Mouse (Mus musculus): ENCODE measurements around the gene Lrrc17. TPM values are rescaled to one million over a fixed set of nuclear protein-coding genes. Genes with fewer than 3 reads are reported as not detected.

The Lrrc17 gene
- polyA plus RNA-seq (2015; fragmentation: Nextera tagmentation; extraction: Ambion mirVana): 3.9 TPM in 2 replicates

DNA sequence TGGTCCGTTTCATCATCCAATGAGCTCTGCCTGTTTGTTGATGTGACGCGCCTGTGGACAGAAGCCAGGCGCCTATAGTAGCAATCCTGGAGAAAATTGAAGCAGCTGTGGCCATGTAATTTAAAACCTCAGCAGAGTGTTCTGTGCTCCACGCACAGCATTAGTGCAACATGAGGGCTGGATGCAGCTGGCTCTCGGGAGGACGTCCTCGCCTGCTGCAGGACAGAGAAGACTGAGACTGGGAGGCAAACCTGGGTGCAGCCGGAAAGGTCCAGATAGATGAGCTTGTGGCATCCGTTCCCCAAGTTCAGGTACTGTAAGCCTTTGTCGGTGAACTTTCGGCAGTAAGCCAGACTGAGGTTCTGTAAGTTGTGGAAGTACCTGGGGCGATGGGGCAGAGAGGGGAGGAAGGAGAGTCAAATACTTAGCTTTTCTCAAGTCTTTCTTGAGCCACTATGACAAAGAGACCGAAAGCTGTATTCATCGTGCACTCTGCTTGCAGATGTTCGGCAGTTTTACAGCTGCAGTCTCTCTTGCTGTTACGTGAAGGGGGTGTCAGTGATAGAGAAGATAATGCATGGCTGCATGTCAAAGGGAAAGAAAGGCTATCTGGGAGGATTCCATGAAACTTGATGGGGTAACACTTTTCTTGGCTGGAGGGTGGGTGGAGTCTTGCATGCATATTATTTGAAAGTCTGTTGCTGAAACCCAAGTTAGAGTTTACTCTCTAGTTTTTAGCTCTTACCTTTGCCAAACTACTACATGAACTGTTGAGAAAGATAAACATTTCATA lies at the start of gene Lrrc17:
TSS of gene Lrrc17 (plus strand) at position 151 of the 793 bp plus-strand sequence.
- no peaks in the 10 kb centered on the region for H3K9me3 ChIP-seq (replicated peaks)
- no peak within 1 kb of the TSS for H3K27ac ChIP-seq
- no peak within 1 kb of the TSS for H3K4me2 ChIP-seq
- ATAC-seq: peak; percentile 45
- H3K27me3 ChIP-seq: no peaks in the 10 kb centered on the region
- H3K4me3 ChIP-seq: no peak within 1 kb of the TSS
- WGBS: 67% methylated on average over 17 of the region's 17 CpGs
- H3K4me1 ChIP-seq: peaks cover 5% of the 10 kb centered on the region; the same call in 1 of the 2 replicates
- H3K36me3 ChIP-seq (ENCODE audit: poor library complexity, severe bottlenecking): no peaks in the 10 kb centered on the region
- no peak within 1 kb of the TSS for H3K9ac ChIP-seq

DNA sequence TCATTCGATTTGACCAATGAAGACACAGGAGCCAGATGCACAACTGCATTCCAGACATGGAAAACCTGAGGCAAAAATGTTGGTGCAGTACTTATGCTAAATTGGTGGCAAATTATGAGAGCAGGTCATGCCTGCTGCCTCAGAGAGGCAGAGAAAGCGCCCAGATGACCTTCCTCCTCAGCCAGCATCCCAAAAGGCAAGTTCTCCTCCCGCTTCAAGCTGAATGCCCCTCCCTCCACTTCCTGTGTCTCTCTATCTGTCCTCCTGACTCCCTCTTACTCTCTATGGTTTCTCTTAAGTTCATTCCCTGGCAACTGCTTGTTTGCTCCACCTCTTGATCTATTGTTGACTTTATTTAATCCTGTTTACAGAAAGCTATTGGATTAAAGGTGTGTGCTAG lies 48.6 kb upstream of the Lrrc17 start:
- Histone ChIP-seq H3K4me1 (no peaks in the 10 kb centered on the region), H3K4me3 (no peak overlapping the region), H3K27me3 (no peaks in the 10 kb centered on the region), H3K27ac (no peak overlapping the region), H3K36me3 (ENCODE audit: poor library complexity, severe bottlenecking) (no peaks in the 10 kb centered on the region), H3K9me3 (replicated peaks) (no peaks in the 10 kb centered on the region), H3K9ac (no peak overlapping the region), H3K4me2 (no peak overlapping the region)
- ATAC-seq: no peak
- 70% methylated on average over 3 of the region's 3 CpGs for WGBS

DNA sequence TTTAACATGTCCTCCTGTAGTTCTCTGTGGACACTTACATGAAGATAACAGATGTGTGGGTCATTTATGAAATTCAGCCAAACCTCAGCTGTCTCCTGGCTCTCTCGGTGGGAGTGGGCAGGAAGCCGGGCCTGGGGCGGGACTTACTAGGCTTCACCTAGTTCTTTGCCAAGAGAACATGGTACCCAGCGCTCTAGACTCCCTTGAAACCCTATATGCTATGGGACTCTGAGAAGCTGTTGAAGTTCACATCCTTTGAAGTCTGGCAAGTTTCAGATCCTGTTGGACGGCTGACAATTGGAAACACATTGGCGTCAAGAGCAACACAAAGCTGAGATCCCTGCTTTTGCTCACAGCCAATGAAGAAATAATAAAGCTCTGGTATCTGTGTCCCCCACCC lies 47.0 kb upstream of the Lrrc17 start:
- Histone ChIP-seq H3K36me3 (ENCODE audit: poor library complexity, severe bottlenecking) (no peaks in the 10 kb centered on the region), H3K27ac (no peak overlapping the region), H3K4me1 (no peaks in the 10 kb centered on the region), H3K9ac (no peak overlapping the region), H3K9me3 (replicated peaks) (no peaks in the 10 kb centered on the region), H3K4me3 (no peak overlapping the region), H3K4me2 (no peak overlapping the region), H3K27me3 (no peaks in the 10 kb centered on the region)
- ATAC-seq: no peak
- WGBS: 84% methylated on average over 6 of the region's 6 CpGs

DNA sequence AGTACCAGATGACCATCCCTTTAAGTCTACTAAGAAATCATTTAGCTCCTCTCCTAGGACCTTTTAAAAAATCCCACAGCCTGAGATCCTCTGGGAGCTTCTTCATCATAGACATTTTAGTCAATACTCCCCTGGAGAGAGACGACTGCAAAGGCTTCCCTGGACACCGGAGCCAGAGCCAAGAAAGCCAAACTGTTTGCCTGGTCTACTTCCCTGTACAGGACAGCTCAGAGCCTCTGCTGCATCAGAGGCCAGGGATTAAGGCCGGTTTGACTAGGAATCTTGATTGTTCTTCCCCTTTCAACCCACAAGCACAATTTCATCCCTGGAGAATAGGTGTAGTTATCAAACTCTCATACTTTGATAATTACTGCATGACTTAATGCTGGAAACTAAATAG lies 46.5 kb upstream of the Lrrc17 start:
- H3K27ac ChIP-seq: no peak overlapping the region
- H3K4me2 ChIP-seq: no peak overlapping the region
- H3K9me3 ChIP-seq (replicated peaks): no peaks in the 10 kb centered on the region
- no peak overlapping the region for H3K9ac ChIP-seq
- no peak overlapping the region for H3K4me3 ChIP-seq
- 70% methylated on average over 3 of the region's 3 CpGs for WGBS
- ATAC-seq: no peak
- H3K4me1 ChIP-seq: no peaks in the 10 kb centered on the region
- H3K36me3 ChIP-seq (ENCODE audit: poor library complexity, severe bottlenecking): no peaks in the 10 kb centered on the region
- H3K27me3 ChIP-seq: no peaks in the 10 kb centered on the region

DNA sequence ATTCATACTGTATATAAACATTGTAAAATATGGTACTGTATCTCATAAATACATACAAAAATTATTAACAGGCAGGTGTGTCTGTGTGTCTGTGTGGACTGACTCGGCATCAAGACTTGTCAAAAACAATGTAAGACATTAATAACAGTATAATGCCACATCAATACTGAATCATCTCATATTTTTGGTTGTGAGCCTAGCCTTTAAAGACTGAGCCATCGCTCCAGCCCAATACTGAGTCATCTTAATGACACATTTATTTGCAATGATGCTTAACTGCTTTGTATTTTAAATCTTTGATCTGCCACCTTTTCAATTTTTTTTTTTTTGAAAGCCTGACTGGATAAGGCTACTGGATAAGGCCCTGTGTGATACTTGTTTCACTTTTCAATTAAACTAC lies 44.9 kb upstream of the Lrrc17 start:
- Histone ChIP-seq H3K27ac (no peak overlapping the region), H3K27me3 (no peaks in the 10 kb centered on the region), H3K4me2 (no peak overlapping the region), H3K36me3 (ENCODE audit: poor library complexity, severe bottlenecking) (no peaks in the 10 kb centered on the region), H3K4me1 (no peaks in the 10 kb centered on the region), H3K9ac (no peak overlapping the region), H3K9me3 (replicated peaks) (no peaks in the 10 kb centered on the region), H3K4me3 (no peak overlapping the region)
- 93% methylated on average over 2 of the region's 2 CpGs for WGBS
- no peak for ATAC-seq

DNA sequence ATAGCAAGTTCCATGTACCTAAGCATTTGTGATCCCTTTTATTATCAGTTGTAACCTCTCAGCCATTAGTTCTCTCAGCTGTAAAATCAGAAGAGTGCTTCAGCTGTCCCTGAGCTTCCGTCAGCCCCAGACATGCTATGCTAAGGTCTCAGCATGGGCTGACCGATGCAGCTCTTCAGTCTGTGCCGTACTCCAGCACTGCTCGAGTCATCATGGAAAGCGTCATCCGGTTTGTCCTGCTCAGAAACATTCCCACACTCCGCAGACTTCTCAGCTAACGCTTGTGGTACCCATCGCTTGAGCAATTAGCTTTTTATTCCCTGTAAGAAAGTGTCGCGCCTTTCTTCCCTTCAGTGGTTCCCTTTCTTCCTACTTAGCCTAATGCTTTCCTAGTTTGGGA lies 44.4 kb upstream of the Lrrc17 start:
- no peak for ATAC-seq
- Histone ChIP-seq H3K4me2 (no peak overlapping the region), H3K9me3 (replicated peaks) (no peaks in the 10 kb centered on the region), H3K36me3 (ENCODE audit: poor library complexity, severe bottlenecking) (no peaks in the 10 kb centered on the region), H3K4me1 (no peaks in the 10 kb centered on the region), H3K9ac (no peak overlapping the region), H3K27me3 (no peaks in the 10 kb centered on the region), H3K27ac (no peak overlapping the region), H3K4me3 (no peak overlapping the region)
- WGBS: 78% methylated on average over 11 of the region's 11 CpGs

DNA sequence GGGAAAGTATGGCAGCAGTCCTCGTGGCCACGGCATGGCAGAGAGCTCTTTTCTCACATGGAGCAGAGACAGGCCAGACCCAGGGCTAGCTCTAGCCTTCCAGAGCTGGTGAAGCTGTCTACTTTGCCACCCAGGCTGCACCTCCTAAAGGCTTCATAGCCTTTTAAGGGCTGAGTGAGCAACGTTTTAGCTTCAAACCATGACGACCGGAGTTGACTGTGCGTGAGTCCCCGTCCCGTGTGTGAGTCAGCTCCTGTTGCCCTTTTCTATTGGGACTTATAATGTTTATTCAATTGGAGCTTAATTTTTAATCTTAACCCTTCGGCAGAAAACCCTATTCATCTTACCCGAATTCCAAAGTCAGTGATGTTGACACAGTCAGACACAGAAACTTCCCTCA lies 43.2 kb upstream of the Lrrc17 start:
- WGBS: 80% methylated on average over 10 of the region's 10 CpGs
- Histone ChIP-seq H3K9me3 (replicated peaks) (no peaks in the 10 kb centered on the region), H3K4me3 (no peak overlapping the region), H3K27ac (no peak overlapping the region), H3K36me3 (ENCODE audit: poor library complexity, severe bottlenecking) (no peaks in the 10 kb centered on the region), H3K4me2 (no peak overlapping the region), H3K9ac (no peak overlapping the region), H3K27me3 (no peaks in the 10 kb centered on the region), H3K4me1 (no peaks in the 10 kb centered on the region)
- no peak for ATAC-seq

DNA sequence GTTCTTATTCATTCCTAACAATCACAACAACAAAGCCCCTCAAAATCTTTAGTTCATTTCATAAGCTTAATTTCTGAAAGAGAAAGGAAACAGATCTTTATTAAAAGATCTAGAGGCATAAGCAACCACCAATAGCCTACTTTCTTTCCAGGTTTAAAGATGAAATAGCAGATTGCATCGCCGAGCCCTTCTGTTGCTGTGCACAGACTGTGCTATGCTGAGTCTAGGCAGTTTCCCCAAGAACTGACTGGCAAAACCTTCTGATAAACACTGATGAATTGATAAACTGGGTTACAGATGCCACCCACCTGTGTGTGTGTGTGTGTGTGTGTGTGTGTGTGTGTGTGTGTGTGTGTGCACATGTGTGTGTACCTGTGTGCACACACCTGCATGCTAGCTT lies 42.4 kb upstream of the Lrrc17 start:
- H3K4me2 ChIP-seq: no peak overlapping the region
- H3K9ac ChIP-seq: no peak overlapping the region
- no peaks in the 10 kb centered on the region for H3K9me3 ChIP-seq (replicated peaks)
- H3K4me3 ChIP-seq: no peak overlapping the region
- no peaks in the 10 kb centered on the region for H3K27me3 ChIP-seq
- ATAC-seq: no peak; the same call in 1 of the 2 replicates
- H3K36me3 ChIP-seq (ENCODE audit: poor library complexity, severe bottlenecking): no peaks in the 10 kb centered on the region
- H3K27ac ChIP-seq: no peak overlapping the region
- 91% methylated on average over 2 of the region's 2 CpGs for WGBS
- H3K4me1 ChIP-seq: no peaks in the 10 kb centered on the region

DNA sequence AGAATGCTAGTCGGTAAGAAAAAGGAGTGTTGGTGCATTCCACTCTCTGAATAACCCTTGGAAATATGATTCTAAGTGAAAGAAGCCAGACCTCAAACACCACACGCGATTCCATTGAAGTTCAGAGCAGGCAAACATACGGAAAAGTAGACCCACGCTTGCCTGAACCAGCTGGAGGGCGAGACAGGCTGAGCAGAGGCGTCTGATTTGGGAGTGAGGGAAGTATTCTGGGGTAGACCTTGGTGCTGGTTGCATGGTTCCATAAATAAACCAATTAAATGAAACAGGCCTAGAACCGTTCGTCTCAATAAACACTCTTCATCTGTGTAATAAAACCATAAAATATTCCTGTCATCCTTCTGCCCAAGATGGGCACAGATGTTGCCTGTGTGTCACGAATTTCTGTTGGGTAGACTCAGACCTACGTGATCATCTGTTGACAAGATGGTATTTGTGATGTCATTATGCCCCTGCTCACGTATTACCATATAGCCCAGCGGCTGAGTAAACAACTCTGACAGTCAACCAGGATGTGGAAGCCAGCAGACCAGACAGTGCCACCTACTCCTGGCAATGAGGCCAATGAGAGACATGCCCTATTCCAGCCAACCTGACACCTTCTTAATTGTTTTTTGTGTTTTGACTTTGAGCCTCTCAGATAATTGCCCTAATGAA lies 40.3 kb upstream of the Lrrc17 start:
- Histone ChIP-seq H3K27me3 (no peaks in the 10 kb centered on the region), H3K27ac (no peak overlapping the region), H3K9me3 (replicated peaks) (no peaks in the 10 kb centered on the region), H3K4me1 (no peaks in the 10 kb centered on the region), H3K4me3 (no peak overlapping the region), H3K36me3 (ENCODE audit: poor library complexity, severe bottlenecking) (no peaks in the 10 kb centered on the region), H3K4me2 (no peak overlapping the region), H3K9ac (no peak overlapping the region)
- no peak for ATAC-seq
- WGBS: 89% methylated on average over 13 of the region's 13 CpGs

DNA sequence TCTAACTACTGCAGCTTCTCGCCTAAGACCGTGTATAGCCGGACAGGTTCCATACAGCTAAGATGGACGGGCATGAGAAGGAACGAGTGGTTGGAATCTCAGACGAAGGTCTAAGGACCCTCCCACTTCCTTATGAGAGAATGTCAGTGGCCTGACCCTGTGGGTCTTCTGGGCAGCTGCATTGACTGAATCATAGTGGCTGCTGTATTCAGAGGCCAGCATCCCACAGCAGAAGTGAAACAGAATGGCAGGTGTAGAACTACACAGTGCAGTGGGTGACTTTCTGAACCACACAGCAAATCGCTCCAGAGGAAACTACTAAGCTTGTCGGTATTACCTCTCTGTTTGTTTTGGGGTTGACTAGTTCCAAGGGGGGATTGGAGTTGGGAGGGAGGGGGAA lies 38.2 kb upstream of the Lrrc17 start:
- 93% methylated on average over 8 of the region's 8 CpGs for WGBS
- Histone ChIP-seq H3K36me3 (ENCODE audit: poor library complexity, severe bottlenecking) (no peaks in the 10 kb centered on the region), H3K27me3 (no peaks in the 10 kb centered on the region), H3K9me3 (replicated peaks) (no peaks in the 10 kb centered on the region), H3K4me2 (no peak overlapping the region), H3K4me3 (no peak overlapping the region), H3K27ac (no peak overlapping the region), H3K9ac (no peak overlapping the region), H3K4me1 (no peaks in the 10 kb centered on the region)
- no peak for ATAC-seq

DNA sequence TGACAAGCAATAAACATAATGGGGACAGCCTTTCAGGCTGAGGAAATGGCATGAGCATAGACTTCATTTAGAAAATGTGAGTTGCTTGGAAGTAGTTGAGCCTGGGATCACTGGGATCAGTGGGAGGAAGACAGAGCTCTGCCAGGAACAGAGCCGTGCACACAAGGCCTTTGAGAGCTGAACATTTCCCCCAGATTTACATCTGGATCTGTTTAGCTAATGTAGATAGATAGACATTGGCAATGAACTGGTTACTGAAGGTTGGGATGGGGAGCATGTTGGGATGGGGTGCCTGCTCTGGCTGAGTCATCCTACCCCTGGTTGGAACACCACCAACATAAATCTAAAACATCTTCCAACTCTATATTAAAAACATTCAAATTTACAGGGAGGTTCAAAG lies 36.5 kb upstream of the Lrrc17 start:
- Histone ChIP-seq H3K36me3 (ENCODE audit: poor library complexity, severe bottlenecking) (no peaks in the 10 kb centered on the region), H3K4me3 (no peak overlapping the region), H3K9me3 (replicated peaks) (no peaks in the 10 kb centered on the region), H3K9ac (no peak overlapping the region), H3K4me2 (no peak overlapping the region), H3K27ac (no peak overlapping the region), H3K4me1 (no peaks in the 10 kb centered on the region), H3K27me3 (no peaks in the 10 kb centered on the region)
- WGBS: 92% methylated on average over 1 of the region's 1 CpGs
- ATAC-seq: no peak

DNA sequence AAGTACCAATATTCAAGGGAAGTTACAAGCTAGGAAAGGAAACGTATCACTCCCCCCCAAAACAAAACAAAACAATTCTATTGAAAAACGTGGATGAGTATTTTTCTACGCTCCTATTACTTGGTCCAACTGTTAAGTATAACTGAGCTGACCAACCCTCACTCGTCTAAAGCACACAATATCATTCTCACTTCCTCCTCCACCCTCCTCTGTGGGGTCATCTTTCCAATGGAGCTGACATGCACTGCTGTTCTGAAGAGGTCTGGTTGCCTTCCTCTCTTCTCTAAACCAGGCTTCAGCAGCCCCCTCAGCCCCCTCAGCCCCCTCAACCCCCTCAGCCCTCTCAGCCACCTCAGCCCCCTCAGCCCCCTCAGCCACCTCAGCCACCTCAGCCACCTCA lies 33.6 kb upstream of the Lrrc17 start:
- no peaks in the 10 kb centered on the region for H3K36me3 ChIP-seq (ENCODE audit: poor library complexity, severe bottlenecking)
- H3K4me1 ChIP-seq: no peaks in the 10 kb centered on the region
- no peak overlapping the region for H3K4me3 ChIP-seq
- no peak overlapping the region for H3K27ac ChIP-seq
- no peak for ATAC-seq
- no peaks in the 10 kb centered on the region for H3K27me3 ChIP-seq
- no peak overlapping the region for H3K9ac ChIP-seq
- WGBS: 80% methylated on average over 4 of the region's 4 CpGs
- no peaks in the 10 kb centered on the region for H3K9me3 ChIP-seq (replicated peaks)
- no peak overlapping the region for H3K4me2 ChIP-seq

Measured in forebrain, embryonic 13.5 days (tissue).